Mouse (Mus musculus) WW6 (cell line): ENCODE data around the gene Ccdc7b.
"Not testable (repeated sequence)": the region's sequence is repeated elsewhere in the genome, so short reads cannot be mapped to it uniquely, and the experiment has no call there.

Source experiments
- DNase-seq: peaks from one replicate; pipeline ENCODE4 v3.0.0-alpha.2; 2013; ENCODE audit warnings: low read depth, low spot score

The Ccdc7b gene

DNA sequence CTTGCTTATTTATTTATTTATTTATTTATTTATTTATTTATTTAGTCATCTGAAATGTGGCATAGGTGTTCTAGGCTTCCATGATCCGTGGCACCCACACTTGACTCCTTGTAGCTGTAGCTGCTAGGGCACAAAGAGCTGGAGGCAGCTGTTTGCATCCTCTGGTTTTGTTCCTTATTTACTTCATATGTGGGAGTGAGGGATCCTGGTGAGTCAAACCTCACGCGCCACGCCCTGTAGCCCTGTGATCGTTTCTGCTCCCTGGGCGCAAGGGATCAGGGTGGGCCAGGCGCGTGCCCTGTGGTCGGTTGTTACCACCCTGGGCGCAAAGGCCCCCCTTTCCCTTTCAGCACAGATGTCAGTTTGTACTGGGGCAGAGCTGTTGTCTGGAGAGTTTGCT is at the start of gene Ccdc7b:
Gene Ccdc7b (plus strand): TSS at position 301 of the 400 bp plus-strand sequence.
- not testable (repeated sequence) for DNase-seq

DNA sequence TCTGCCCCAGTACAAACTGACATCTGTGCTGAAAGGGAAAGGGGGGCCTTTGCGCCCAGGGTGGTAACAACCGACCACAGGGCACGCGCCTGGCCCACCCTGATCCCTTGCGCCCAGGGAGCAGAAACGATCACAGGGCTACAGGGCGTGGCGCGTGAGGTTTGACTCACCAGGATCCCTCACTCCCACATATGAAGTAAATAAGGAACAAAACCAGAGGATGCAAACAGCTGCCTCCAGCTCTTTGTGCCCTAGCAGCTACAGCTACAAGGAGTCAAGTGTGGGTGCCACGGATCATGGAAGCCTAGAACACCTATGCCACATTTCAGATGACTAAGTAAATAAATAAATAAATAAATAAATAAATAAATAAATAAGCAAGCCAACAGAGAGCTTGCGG is 1.5 kb upstream of the Ccdc7b start, which contains the start of gene Ccdc7a:
Gene Ccdc7a (minus strand): TSS at position 101 of the 400 bp plus-strand sequence.
- not testable (repeated sequence) for DNase-seq

DNA sequence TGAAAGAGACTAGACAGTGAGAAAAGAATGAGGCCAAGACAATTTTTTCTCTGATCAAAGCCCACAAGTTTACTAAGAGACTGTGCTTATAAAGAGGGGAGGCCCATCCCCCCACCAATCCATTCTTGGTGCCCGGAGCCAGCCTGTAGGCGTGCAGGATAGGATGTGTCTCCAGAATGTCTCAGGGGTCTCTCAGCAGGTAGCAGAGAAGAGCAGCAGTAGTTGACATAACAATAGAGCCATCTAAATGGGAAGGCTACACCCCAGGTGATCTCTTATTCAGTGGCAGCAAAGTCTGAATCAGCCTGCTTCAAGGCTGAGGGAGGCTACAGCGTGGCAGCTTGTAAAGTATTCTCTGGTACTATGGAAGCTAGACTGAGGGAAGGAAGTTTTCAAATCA is 48.8 kb downstream of the Ccdc7b start:
- DNase-seq, result not testable (repeated sequence)

DNA sequence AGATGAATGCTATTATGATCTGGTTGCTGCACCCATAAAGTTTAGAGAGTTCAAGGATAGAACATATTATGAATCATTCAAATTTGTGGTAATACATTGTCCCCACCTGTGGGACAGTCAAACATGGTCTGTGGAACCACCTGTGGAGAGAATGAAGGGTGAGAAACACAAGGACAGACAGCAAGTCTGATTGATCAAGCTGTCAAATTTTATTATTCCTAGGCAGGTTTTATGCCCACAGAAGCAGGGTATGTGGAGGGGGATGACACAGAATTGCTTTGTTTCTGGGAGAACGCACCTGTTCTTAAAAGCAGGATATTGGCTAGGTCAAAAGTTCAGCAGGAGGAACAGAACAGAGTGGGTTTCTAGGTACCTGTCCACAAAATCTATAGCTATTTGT is 64.6 kb downstream of the Ccdc7b start, which contains the start of gene Gm10999:
Gene Gm10999 (minus strand): TSS at position 101 of the 400 bp plus-strand sequence.
- DNase-seq, result no peak

GRCm38 (mm10) chr8:129133475-129133874 is 66.5 kb downstream of the Ccdc7b start:
- no peak for DNase-seq
